Mouse (Mus musculus) layer of hippocampus, adult 18-20 months (tissue): ENCODE data around the gene Stt3b. TPM values are rescaled to one million over a fixed set of nuclear protein-coding genes. Genes with fewer than 3 reads are reported as not detected.

ENCODE experiments used
- DNase-seq, 2 experiments: peaks; one replicate each; pipeline ENCODE4 v3.0.0; 2022; ENCODE audit warnings: low spot score in 2 of 2
- total RNA-seq, 2 experiments: library from RNA; stranded (reverse); gene quantifications; 2 replicates each; pipeline ENCODE4 v1.2.3; 2021

Stt3b gene
- total RNA-seq, 2 experiments from 2014 or later: 79.2 to 81.0 TPM

- no peak for DNase-seq
These were observed 8.6 kb upstream of the Stt3b start for GRCm38 (mm10) chr9:115318621-115319375.

GRCm38 (mm10) chr9:115317049-115317448 lies 6.8 kb upstream of the Stt3b start:
- no peak for DNase-seq

- no peak for DNase-seq
These were observed 4.3 kb upstream of the Stt3b start for GRCm38 (mm10) chr9:115314556-115314955.

GRCm38 (mm10) chr9:115313830-115314229 lies 3.6 kb upstream of the Stt3b start:
- DNase-seq: no peak

GRCm38 (mm10) chr9:115311223-115311520 lies 951 bp upstream of the Stt3b start:
- DNase-seq: no peak

- DNase-seq: no peak
These were observed 260 bp downstream of the Stt3b start for GRCm38 (mm10) chr9:115309977-115310345.

GRCm38 (mm10) chr9:115309381-115309971 lies 745 bp downstream of the Stt3b start:
- DNase-seq: no peak

GRCm38 (mm10) chr9:115308941-115309380 lies 1.3 kb downstream of the Stt3b start:
- DNase-seq: peak in 1 of 2 experiments; percentile 31

GRCm38 (mm10) chr9:115308401-115308800 lies 1.8 kb downstream of the Stt3b start:
- DNase-seq: no peak

GRCm38 (mm10) chr9:115306202-115306601 lies 4.0 kb downstream of the Stt3b start:
- no peak for DNase-seq

- DNase-seq: no peak
These were observed 6.1 kb downstream of the Stt3b start for GRCm38 (mm10) chr9:115304149-115304548.

- DNase-seq: no peak
These were observed 8.6 kb downstream of the Stt3b start for GRCm38 (mm10) chr9:115301593-115301992.

- no peak for DNase-seq
These were observed 9.1 kb downstream of the Stt3b start for GRCm38 (mm10) chr9:115301002-115301579.

GRCm38 (mm10) chr9:115296738-115297137 lies 13.5 kb downstream of the Stt3b start:
- no peak for DNase-seq

- peak in 1 of 2 experiments; percentile 52 for DNase-seq
These were observed 16.2 kb downstream of the Stt3b start for GRCm38 (mm10) chr9:115293920-115294594.

- no peak for DNase-seq
These were observed 22.3 kb downstream of the Stt3b start for GRCm38 (mm10) chr9:115287774-115288434.

GRCm38 (mm10) chr9:115284385-115284784 lies 25.8 kb downstream of the Stt3b start:
- no peak for DNase-seq

- DNase-seq: no peak
These were observed 26.8 kb downstream of the Stt3b start for GRCm38 (mm10) chr9:115283403-115283802.

- DNase-seq: no peak
These were observed 31.6 kb downstream of the Stt3b start for GRCm38 (mm10) chr9:115278641-115279040.

GRCm38 (mm10) chr9:115274806-115275205 lies 35.4 kb downstream of the Stt3b start:
- DNase-seq: no peak

GRCm38 (mm10) chr9:115273095-115273649 lies 37.0 kb downstream of the Stt3b start:
- DNase-seq: no peak
